Mouse (Mus musculus) retina, postnatal 1 day (tissue): ENCODE data around the gene Krt17.
"Not testable (repeated sequence)": the region's sequence is repeated elsewhere in the genome, so short reads cannot be mapped to it uniquely, and the experiment has no call there.

ENCODE experiments used
- DNase-seq: peaks from one replicate; pipeline ENCODE4 v3.0.0-alpha.2; 2012

Gene Krt17

GRCm38 (mm10) chr11:100262058-100262980, 1.5 kb upstream of the Krt17 start:
- no peak for DNase-seq

- DNase-seq = no peak
These were observed 391 bp upstream of the Krt17 start for GRCm38 (mm10) chr11:100261235-100261605.

GRCm38 (mm10) chr11:100259079-100259478, 1.8 kb downstream of the Krt17 start:
- DNase-seq = no peak

- DNase-seq = no peak
These were observed 2.9 kb downstream of the Krt17 start for GRCm38 (mm10) chr11:100257967-100258366.

GRCm38 (mm10) chr11:100255514-100255913, 5.3 kb downstream of the Krt17 start:
- no peak for DNase-seq

GRCm38 (mm10) chr11:100254360-100255090, 6.3 kb downstream of the Krt17 start:
- no peak for DNase-seq

GRCm38 (mm10) chr11:100248852-100249465, 11.9 kb downstream of the Krt17 start, which contains the start of gene Krt16:
Gene Krt16, minus strand, starts transcription at chr11:100248902.
- no peak for DNase-seq

- DNase-seq = not testable (repeated sequence)
These were observed 14.4 kb downstream of the Krt17 start for GRCm38 (mm10) chr11:100246471-100246870.

- not testable (repeated sequence) for DNase-seq
These were observed 20.6 kb downstream of the Krt17 start for GRCm38 (mm10) chr11:100240272-100240671.

GRCm38 (mm10) chr11:100221741-100222140, 39.1 kb downstream of the Krt17 start:
- DNase-seq = no peak

- no peak for DNase-seq
These were observed 41.5 kb downstream of the Krt17 start for GRCm38 (mm10) chr11:100219304-100219703.

- no peak for DNase-seq
These were observed 52.3 kb downstream of the Krt17 start for GRCm38 (mm10) chr11:100208542-100208941.

GRCm38 (mm10) chr11:100207498-100207897, 53.3 kb downstream of the Krt17 start, which contains the start of gene Krt14:
Gene Krt14, minus strand, starts transcription at chr11:100207548.
- no peak for DNase-seq
